Mouse (Mus musculus): Measurements from ENCODE around the gene Adam1b. TPM values are rescaled to one million over a fixed set of nuclear protein-coding genes. Genes with fewer than 3 reads are reported as not detected.

The Adam1b gene
- polyA plus RNA-seq, 1 experiment, result not detected

GRCm38 (mm10) chr5:121463601-121464250 is 39.5 kb downstream of the Adam1b start:
- H3K27ac ChIP-seq (ENCODE audit: insufficient read depth, low read depth, low read length), result no peak overlapping the region
- H3K27me3 ChIP-seq (ENCODE audit: control insufficient read depth, insufficient read depth, low read length), result no peaks in the 10 kb centered on the region
- no peak overlapping the region for H3K4me3 ChIP-seq (ENCODE audit: low read depth, low read length)
- peaks cover 8% of the 10 kb centered on the region; the same call in 1 of the 2 replicates for H3K4me1 ChIP-seq (ENCODE audit: control insufficient read depth, insufficient read depth, insufficient read length, low read length)
- no peaks in the 10 kb centered on the region for H3K36me3 ChIP-seq (ENCODE audit: control insufficient read depth, insufficient read depth, low read length)
- 79% methylated on average over 5 of the region's 5 CpGs for WGBS
- TF ChIP-seq CTCF (IDR thresholded peaks at IDR 0.05; ENCODE audit: extremely low read depth, insufficient read length, insufficient replicate concordance, low read depth, low read length) (no peak), POLR2A (IDR thresholded peaks at IDR 0.05; ENCODE audit: low read depth, low read length) (no peak)

- Histone ChIP-seq H3K27me3 (ENCODE audit: control insufficient read depth, insufficient read depth, low read length) (no peaks in the 10 kb centered on the region), H3K4me1 (ENCODE audit: control insufficient read depth, insufficient read depth, insufficient read length, low read length) (peaks cover 8% of the 10 kb centered on the region; the same call in 1 of the 2 replicates), H3K27ac (ENCODE audit: insufficient read depth, low read depth, low read length) (no peak overlapping the region), H3K4me3 (ENCODE audit: low read depth, low read length) (no peak overlapping the region), H3K36me3 (ENCODE audit: control insufficient read depth, insufficient read depth, low read length) (no peaks in the 10 kb centered on the region)
- WGBS, result 40% methylated on average over 5 of the region's 5 CpGs
- TF ChIP-seq POLR2A (IDR thresholded peaks at IDR 0.05; ENCODE audit: low read depth, low read length) (no peak), CTCF (IDR thresholded peaks at IDR 0.05; ENCODE audit: extremely low read depth, insufficient read length, insufficient replicate concordance, low read depth, low read length) (no peak)
Observed at GRCm38 (mm10) chr5:121462967-121463366, 40.3 kb downstream of the Adam1b start.

GRCm38 (mm10) chr5:121462171-121462502 is 41.1 kb downstream of the Adam1b start:
- peaks cover 8% of the 10 kb centered on the region; the same call in 1 of the 2 replicates for H3K4me1 ChIP-seq (ENCODE audit: control insufficient read depth, insufficient read depth, insufficient read length, low read length)
- TF ChIP-seq POLR2A (IDR thresholded peaks at IDR 0.05; ENCODE audit: low read depth, low read length) (no peak), CTCF (IDR thresholded peaks at IDR 0.05; ENCODE audit: extremely low read depth, insufficient read length, insufficient replicate concordance, low read depth, low read length) (no peak)
- H3K4me3 ChIP-seq (ENCODE audit: low read depth, low read length), result no peak overlapping the region
- no peaks in the 10 kb centered on the region for H3K27me3 ChIP-seq (ENCODE audit: control insufficient read depth, insufficient read depth, low read length)
- 19% methylated on average over 1 of the region's 1 CpGs for WGBS
- no peaks in the 10 kb centered on the region for H3K36me3 ChIP-seq (ENCODE audit: control insufficient read depth, insufficient read depth, low read length)
- H3K27ac ChIP-seq (ENCODE audit: insufficient read depth, low read depth, low read length), result no peak overlapping the region

GRCm38 (mm10) chr5:121461339-121462170 is 41.7 kb downstream of the Adam1b start:
- H3K27me3 ChIP-seq (ENCODE audit: control insufficient read depth, insufficient read depth, low read length), result no peaks in the 10 kb centered on the region
- no peak overlapping the region for H3K27ac ChIP-seq (ENCODE audit: insufficient read depth, low read depth, low read length)
- no peak overlapping the region for H3K4me3 ChIP-seq (ENCODE audit: low read depth, low read length)
- no peaks in the 10 kb centered on the region for H3K36me3 ChIP-seq (ENCODE audit: control insufficient read depth, insufficient read depth, low read length)
- 46% methylated on average over 4 of the region's 4 CpGs for WGBS
- no peak for TF ChIP-seq CTCF (IDR thresholded peaks at IDR 0.05; ENCODE audit: extremely low read depth, insufficient read length, insufficient replicate concordance, low read depth, low read length)
- no peak for TF ChIP-seq POLR2A (IDR thresholded peaks at IDR 0.05; ENCODE audit: low read depth, low read length)
- H3K4me1 ChIP-seq (ENCODE audit: control insufficient read depth, insufficient read depth, insufficient read length, low read length), result peaks cover 8% of the 10 kb centered on the region; the same call in 1 of the 2 replicates

GRCm38 (mm10) chr5:121455510-121456265 is 47.5 kb downstream of the Adam1b start:
- Histone ChIP-seq H3K4me3 (ENCODE audit: low read depth, low read length) (no peak overlapping the region), H3K27me3 (ENCODE audit: control insufficient read depth, insufficient read depth, low read length) (no peaks in the 10 kb centered on the region), H3K4me1 (ENCODE audit: control insufficient read depth, insufficient read depth, insufficient read length, low read length) (peaks cover 24% of the 10 kb centered on the region), H3K36me3 (ENCODE audit: control insufficient read depth, insufficient read depth, low read length) (no peaks in the 10 kb centered on the region), H3K27ac (ENCODE audit: insufficient read depth, low read depth, low read length) (no peak overlapping the region)
- no peak for TF ChIP-seq CTCF (IDR thresholded peaks at IDR 0.05; ENCODE audit: extremely low read depth, insufficient read length, insufficient replicate concordance, low read depth, low read length)
- no peak for TF ChIP-seq POLR2A (IDR thresholded peaks at IDR 0.05; ENCODE audit: low read depth, low read length)
- 65% methylated on average over 9 of the region's 9 CpGs for WGBS

- H3K27me3 ChIP-seq (ENCODE audit: control insufficient read depth, insufficient read depth, low read length), result no peaks in the 10 kb centered on the region
- no peaks in the 10 kb centered on the region for H3K36me3 ChIP-seq (ENCODE audit: control insufficient read depth, insufficient read depth, low read length)
- WGBS, result 16% methylated on average over 3 of the region's 3 CpGs
- no peak for TF ChIP-seq CTCF (IDR thresholded peaks at IDR 0.05; ENCODE audit: extremely low read depth, insufficient read length, insufficient replicate concordance, low read depth, low read length)
- TF ChIP-seq POLR2A (IDR thresholded peaks at IDR 0.05; ENCODE audit: low read depth, low read length), result no peak
- no peak overlapping the region for H3K4me3 ChIP-seq (ENCODE audit: low read depth, low read length)
- H3K27ac ChIP-seq (ENCODE audit: insufficient read depth, low read depth, low read length), result peak overlapping the region; percentile 71
- peaks cover 24% of the 10 kb centered on the region for H3K4me1 ChIP-seq (ENCODE audit: control insufficient read depth, insufficient read depth, insufficient read length, low read length)
Observed at GRCm38 (mm10) chr5:121454503-121454782, 48.8 kb downstream of the Adam1b start.
